Mouse (Mus musculus): ENCODE measurements around the gene Tor1a.
A peak's percentile ranks its signal among the peaks of the same experiment; 100 is the strongest.
"Not testable (repeated sequence)": the region's sequence is repeated elsewhere in the genome, so short reads cannot be mapped to it uniquely, and the experiment has no call there.

The Tor1a gene

GRCm38 (mm10) chr2:30920216-30920615 lies 47.5 kb downstream of the Tor1a start:
- no peak for DNase-seq (ENCODE audit: extremely low read depth, low read depth, low spot score)

DNA sequence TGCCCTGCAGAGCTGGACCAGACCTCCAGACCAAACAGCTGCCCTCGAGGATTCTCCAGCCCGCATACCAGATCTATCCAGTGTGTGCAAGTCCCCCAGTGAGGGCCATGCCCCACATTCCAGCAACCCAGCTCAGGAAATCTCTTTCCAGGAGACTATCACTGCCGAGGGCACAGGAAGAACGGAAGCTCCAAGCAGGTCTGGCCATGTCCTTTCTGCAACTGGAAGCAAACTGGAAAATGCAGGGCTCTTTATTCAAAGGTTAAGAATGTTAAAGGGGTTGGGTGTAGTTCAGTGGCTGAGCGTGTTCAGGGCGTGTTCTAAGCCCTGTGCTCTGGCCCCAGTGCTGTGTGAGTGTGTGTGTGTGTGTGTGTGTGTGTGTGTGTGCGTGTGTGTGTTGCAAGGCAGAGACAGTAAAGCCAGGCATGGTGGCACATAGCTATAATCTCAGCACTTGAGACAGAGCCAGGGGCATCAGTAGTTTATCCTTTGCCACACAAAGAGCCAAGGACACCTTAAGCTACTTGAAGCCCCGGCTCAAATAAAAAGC lies 48.9 kb downstream of the Tor1a start:
- peak; percentile 93 for DNase-seq (ENCODE audit: extremely low read depth, low read depth, low spot score)

- DNase-seq (ENCODE audit: extremely low read depth, low read depth, low spot score): no peak
These were observed 49.6 kb downstream of the Tor1a start for GRCm38 (mm10) chr2:30918126-30918525.

DNA sequence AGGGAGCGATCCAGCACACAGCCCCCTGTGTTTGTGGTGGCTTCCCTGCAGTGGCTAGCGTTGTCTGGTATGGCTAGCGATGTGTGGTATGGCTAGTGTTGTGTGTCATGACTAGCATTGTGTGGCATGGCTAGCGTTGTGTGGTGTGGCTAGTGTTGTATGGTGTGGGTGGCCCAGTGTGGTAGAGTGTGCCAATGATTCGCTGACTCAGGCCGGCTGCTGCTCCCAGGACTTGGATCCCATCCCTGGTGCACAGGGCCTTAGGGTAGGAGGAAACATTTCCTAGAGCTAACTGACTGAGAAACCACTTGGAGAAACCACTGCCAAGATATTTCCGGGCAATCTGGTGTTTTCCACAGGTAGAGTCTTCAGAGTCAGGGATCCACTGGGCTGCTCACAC lies 50.1 kb downstream of the Tor1a start:
- DNase-seq (ENCODE audit: extremely low read depth, low read depth, low spot score): no peak

- DNase-seq (ENCODE audit: extremely low read depth, low read depth, low spot score): not testable (repeated sequence)
These were observed 51.8 kb downstream of the Tor1a start for GRCm38 (mm10) chr2:30915933-30916332.

DNA sequence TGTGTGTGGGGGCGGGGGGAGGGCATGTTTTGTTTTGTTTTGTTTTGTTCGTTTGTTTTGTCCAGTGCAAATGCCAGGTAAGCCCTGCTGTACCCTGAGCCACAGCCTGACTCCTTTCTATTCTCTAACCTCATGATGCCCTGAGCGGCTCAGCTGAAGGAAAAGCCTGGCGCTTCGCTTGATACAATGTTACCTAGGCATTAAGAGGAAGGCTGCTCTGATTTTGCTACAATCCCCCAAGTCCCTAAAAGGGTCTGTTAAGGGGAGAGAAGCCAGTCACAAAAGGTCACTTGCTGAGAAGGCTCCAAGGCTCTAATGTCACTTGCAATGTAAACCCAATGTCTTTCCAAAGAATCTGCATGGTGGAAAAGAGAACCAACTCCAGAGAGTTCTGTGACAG lies 52.4 kb downstream of the Tor1a start:
- no peak for DNase-seq (ENCODE audit: extremely low read depth, low read depth, low spot score)

DNA sequence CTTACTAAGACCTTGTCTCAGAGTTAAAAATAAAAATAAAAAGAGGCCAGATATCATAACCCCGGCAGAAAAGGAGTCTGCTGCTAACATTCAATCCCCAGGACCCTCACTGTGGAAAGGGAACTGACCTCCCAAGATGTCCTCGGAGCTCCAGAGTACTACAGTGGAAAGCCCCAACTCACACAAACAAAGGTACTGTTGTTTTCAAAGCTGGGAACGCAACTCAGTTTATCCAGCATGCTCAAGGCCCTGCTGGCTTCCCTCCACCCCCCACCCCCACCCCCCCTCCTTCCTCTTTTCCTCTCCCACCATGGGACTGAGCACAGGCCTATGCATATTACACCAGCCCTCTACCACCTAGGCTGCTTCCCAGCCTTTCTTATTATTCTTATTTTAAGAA lies 52.9 kb downstream of the Tor1a start:
- DNase-seq (ENCODE audit: extremely low read depth, low read depth, low spot score): no peak

DNA sequence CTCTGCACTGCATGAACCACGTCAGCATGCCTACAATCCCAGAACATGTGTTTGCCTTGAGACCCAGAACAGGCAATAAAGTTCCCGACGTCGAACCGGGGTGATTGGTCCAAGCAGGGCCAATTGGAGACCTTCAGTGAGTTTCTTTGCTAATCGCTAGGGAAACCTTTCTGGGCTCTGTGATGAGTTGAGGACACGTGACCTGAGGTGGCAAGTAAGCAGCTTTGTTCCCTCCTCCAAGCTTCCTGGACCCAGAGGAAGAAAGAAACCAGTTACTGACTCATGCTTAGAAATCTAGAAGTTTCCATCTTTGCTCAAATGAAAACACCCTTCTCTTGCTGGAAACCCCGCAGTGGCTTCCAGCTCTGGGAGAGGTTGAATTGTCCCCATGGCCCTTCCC lies 54.7 kb downstream of the Tor1a start:
- DNase-seq (ENCODE audit: extremely low read depth, low read depth, low spot score): no peak

DNA sequence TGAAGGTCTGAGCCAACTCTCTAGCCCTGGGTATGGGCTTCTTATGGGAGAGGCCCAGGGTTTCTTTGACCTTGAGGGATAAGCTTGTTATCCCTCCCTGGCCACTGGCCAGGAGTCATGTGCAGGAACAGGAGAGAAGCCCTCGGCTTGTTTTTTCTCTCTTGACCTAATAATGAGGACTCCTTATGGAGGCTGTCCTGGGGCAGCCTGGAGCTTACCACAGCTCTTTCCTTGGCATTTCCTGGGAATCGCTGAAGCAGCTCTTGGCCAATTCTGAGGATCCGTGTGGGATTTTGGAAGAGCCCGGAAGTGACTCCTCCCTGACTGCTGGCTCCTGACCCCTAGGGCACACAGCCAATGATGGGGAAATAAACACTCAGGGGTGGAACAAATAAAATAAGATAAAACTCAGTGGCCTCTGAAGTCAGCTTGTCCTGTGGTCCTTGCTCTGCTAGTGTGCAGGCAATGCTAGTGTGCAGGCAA lies 55.4 kb downstream of the Tor1a start:
- no peak for DNase-seq (ENCODE audit: extremely low read depth, low read depth, low spot score)
